Mouse (Mus musculus): Measurements from ENCODE around the gene Atp7b.

The Atp7b gene

GRCm38 (mm10) chr8:22059821-22060445 lies at the start of gene Atp7b:
Gene Atp7b, minus strand, starts transcription at chr8:22060305.
- no peak for DNase-seq

- DNase-seq: no peak
Observed at GRCm38 (mm10) chr8:22107020-22107419, 46.9 kb upstream of the Atp7b start.

GRCm38 (mm10) chr8:22091568-22091967 lies 31.5 kb upstream of the Atp7b start:
- DNase-seq: peak; percentile 2

- DNase-seq: no peak
Observed at GRCm38 (mm10) chr8:22089226-22089625, 29.1 kb upstream of the Atp7b start.

GRCm38 (mm10) chr8:22079313-22080007 lies 19.4 kb upstream of the Atp7b start:
- no peak for DNase-seq

GRCm38 (mm10) chr8:22061126-22061525 lies 1.0 kb upstream of the Atp7b start:
- no peak for DNase-seq

GRCm38 (mm10) chr8:22060446-22060889 lies 363 bp upstream of the Atp7b start, which contains the start of gene Alg11:
Gene Alg11, plus strand, starts transcription at chr8:22060721.
- DNase-seq: peak; percentile 93

GRCm38 (mm10) chr8:22059153-22059738 lies 859 bp downstream of the Atp7b start:
- no peak for DNase-seq

GRCm38 (mm10) chr8:22058368-22058767 lies 1.7 kb downstream of the Atp7b start:
- DNase-seq: no peak

- DNase-seq: no peak
Observed at GRCm38 (mm10) chr8:22056850-22057249, 3.3 kb downstream of the Atp7b start.

GRCm38 (mm10) chr8:22055492-22055877 lies 4.6 kb downstream of the Atp7b start:
- DNase-seq: no peak

- DNase-seq: no peak
Observed at GRCm38 (mm10) chr8:22054674-22055491, 5.2 kb downstream of the Atp7b start.

GRCm38 (mm10) chr8:22047699-22048464 lies 12.2 kb downstream of the Atp7b start:
- peak; percentile 37 for DNase-seq

GRCm38 (mm10) chr8:22043706-22044105 lies 16.4 kb downstream of the Atp7b start:
- DNase-seq: no peak

- DNase-seq: no peak
Observed at GRCm38 (mm10) chr8:22042515-22042914, 17.6 kb downstream of the Atp7b start.

GRCm38 (mm10) chr8:22040153-22040509 lies 20.0 kb downstream of the Atp7b start:
- no peak for DNase-seq

- DNase-seq: no peak
Observed at GRCm38 (mm10) chr8:22039468-22040152, 20.5 kb downstream of the Atp7b start.

- DNase-seq: no peak
Observed at GRCm38 (mm10) chr8:22037022-22037421, 23.1 kb downstream of the Atp7b start.

GRCm38 (mm10) chr8:22036137-22036536 lies 24.0 kb downstream of the Atp7b start:
- DNase-seq: no peak

GRCm38 (mm10) chr8:22030990-22031389 lies 29.1 kb downstream of the Atp7b start:
- no peak for DNase-seq

GRCm38 (mm10) chr8:22028973-22029372 lies 31.1 kb downstream of the Atp7b start:
- no peak for DNase-seq

GRCm38 (mm10) chr8:22025241-22025640 lies 34.9 kb downstream of the Atp7b start:
- DNase-seq: no peak

Measured in thymus, postnatal 25 days (tissue).